Mouse (Mus musculus) liver, embryonic 14.5 days (tissue): ENCODE measurements at regions not wholly inside any gene's neighbourhood (a gene's known extent, or its start where the extent isn't known, plus 50 kb on each side); places are given as distances from the start of the nearest gene placed in this dataset.

Experiments
- CTCF ChIP-seq: IDR thresholded peaks from 2 replicates; pipeline ENCODE4 v1.5.1; 2016; ENCODE audit warnings: antibody characterized with exemption, low read depth, control low read depth
- EP300 ChIP-seq: IDR thresholded peaks from 2 replicates; pipeline ENCODE4 v1.6.1; 2016; ENCODE audit warnings: antibody characterized with exemption, low read depth

DNA sequence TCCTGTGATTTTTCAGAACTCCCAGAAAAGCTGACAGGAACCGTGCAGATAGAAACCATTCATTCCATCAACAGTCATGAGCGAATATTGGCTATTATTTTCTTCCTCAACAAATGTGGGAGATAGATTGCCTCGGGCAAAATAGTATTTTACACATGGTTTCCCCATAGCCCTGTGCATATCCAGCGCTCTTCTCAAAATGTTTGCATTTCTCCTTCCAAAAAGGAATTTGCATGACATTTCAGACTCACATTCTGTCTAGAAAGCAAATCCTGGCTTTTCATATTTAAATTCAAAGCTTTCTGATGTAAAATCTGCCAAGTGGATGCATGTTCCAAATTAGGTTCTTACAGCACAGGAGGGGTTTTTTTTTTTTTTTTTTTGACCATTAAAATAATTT, 82.2 kb upstream of the Zfhx3 start:
- TF ChIP-seq CTCF (no peak), EP300 (no peak)
